Mouse (Mus musculus): Measurements from ENCODE around the gene Nmnat3. TPM values are rescaled to one million over a fixed set of nuclear protein-coding genes. Genes with fewer than 3 reads are reported as not detected.

The Nmnat3 gene
- polyA plus RNA-seq, 1 experiment from 2014 or later = 2.7 TPM

DNA sequence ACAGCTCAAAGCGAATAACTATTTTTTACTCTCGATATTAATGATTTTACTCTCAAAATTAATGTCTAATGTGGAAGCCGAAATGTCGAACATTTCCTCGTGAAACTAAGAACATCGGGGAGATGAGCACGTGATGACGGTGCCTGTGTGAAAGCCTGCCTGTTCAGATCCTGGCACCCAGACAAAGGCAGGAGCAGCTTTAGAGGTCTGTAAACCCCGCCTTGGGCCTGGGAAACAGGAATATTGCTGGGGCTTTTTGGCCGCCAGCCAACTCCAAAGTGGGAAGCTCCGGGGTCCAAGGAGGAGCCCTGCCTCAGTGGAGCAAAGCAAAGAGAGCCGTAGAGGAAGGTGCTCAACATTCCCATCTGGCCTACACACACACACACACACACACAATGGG is 120.5 kb downstream of the Nmnat3 start:
- H3K9ac ChIP-seq (ENCODE audit: low read length) = no peak overlapping the region
- no peak overlapping the region for H3K4me3 ChIP-seq (ENCODE audit: low read depth, low read length)
- no peaks in the 10 kb centered on the region for H3K36me3 ChIP-seq (ENCODE audit: control insufficient read depth, insufficient read depth, low read length)
- DNase-seq (ENCODE audit: low spot score) (no peak), ATAC-seq (ENCODE audit: insufficient number of reproducible peaks, low FRiP score, low TSS enrichment, low read depth) (no peak)
- 92% methylated on average over 12 of the region's 12 CpGs for WGBS
- no peaks in the 10 kb centered on the region for H3K4me1 ChIP-seq (ENCODE audit: control insufficient read depth, insufficient read depth, low read length)
- no peaks in the 10 kb centered on the region for H3K27me3 ChIP-seq (ENCODE audit: control insufficient read depth, insufficient read depth, low read length)
- H3K9me3 ChIP-seq (ENCODE audit: control insufficient read depth, low read length) = no peaks in the 10 kb centered on the region
- H3K4me2 ChIP-seq (ENCODE audit: low read depth, severe bottlenecking) = no peak overlapping the region
- no peak overlapping the region for H3K27ac ChIP-seq (replicated peaks; ENCODE audit: low read depth, low read length)

DNA sequence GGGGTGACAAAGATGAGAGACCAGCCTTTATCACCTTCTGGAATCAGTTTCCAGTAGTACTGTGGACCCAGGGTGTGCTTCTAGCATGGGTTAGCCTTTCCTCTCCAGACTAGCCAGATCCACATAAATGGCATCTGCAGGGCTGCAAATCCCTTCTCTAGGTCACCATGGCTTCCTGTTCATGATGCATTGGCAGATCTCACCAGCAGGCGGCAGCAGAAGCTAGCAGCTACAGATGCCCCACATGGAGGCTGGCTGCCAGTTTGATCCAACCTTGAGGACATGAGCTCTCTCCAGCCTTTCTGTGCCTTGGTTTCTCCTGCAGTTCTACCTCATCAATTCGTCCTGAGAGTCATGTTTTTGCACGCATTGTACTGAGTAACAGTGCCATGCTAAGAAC is 121.9 kb downstream of the Nmnat3 start:
- ATAC-seq (ENCODE audit: insufficient number of reproducible peaks, low FRiP score, low TSS enrichment, low read depth) (no peak), DNase-seq (ENCODE audit: low spot score) (peak; percentile 86)
- Histone ChIP-seq H3K9ac (ENCODE audit: low read length) (no peak overlapping the region), H3K4me2 (ENCODE audit: low read depth, severe bottlenecking) (no peak overlapping the region), H3K4me1 (ENCODE audit: control insufficient read depth, insufficient read depth, low read length) (no peaks in the 10 kb centered on the region), H3K4me3 (ENCODE audit: low read depth, low read length) (no peak overlapping the region), H3K27me3 (ENCODE audit: control insufficient read depth, insufficient read depth, low read length) (no peaks in the 10 kb centered on the region), H3K36me3 (ENCODE audit: control insufficient read depth, insufficient read depth, low read length) (no peaks in the 10 kb centered on the region), H3K9me3 (ENCODE audit: control insufficient read depth, low read length) (no peaks in the 10 kb centered on the region), H3K27ac (replicated peaks; ENCODE audit: low read depth, low read length) (no peak overlapping the region)
- WGBS = 31% methylated on average over 3 of the region's 3 CpGs

DNA sequence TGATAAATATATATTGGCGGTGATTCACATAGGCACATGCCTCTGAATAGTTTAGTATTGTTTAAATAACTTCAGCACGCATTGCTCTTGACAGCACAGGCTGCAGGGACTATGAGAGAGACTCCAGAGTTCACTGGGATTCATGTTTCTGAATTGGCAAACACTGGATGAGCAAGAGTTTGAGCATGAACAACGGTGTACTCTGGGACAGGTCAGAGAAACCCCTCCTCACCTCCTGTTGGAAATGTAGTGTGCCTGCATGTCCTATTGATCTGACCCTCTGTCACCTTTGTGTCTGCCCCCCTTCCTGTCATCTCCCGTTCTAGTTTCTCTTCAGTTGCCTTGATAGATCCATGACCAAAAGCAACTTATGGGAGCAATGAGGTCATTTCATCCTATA is 128.2 kb downstream of the Nmnat3 start:
- ATAC-seq (ENCODE audit: insufficient number of reproducible peaks, low FRiP score, low TSS enrichment, low read depth) (no peak), DNase-seq (ENCODE audit: low spot score) (no peak)
- no peaks in the 10 kb centered on the region for H3K27me3 ChIP-seq (ENCODE audit: control insufficient read depth, insufficient read depth, low read length)
- no peak overlapping the region for H3K27ac ChIP-seq (replicated peaks; ENCODE audit: low read depth, low read length)
- H3K9ac ChIP-seq (ENCODE audit: low read length) = no peak overlapping the region
- H3K36me3 ChIP-seq (ENCODE audit: control insufficient read depth, insufficient read depth, low read length) = no peaks in the 10 kb centered on the region
- WGBS = 91% methylated on average over 4 of the region's 4 CpGs
- no peak overlapping the region for H3K4me2 ChIP-seq (ENCODE audit: low read depth, severe bottlenecking)
- H3K9me3 ChIP-seq (ENCODE audit: control insufficient read depth, low read length) = no peaks in the 10 kb centered on the region
- H3K4me1 ChIP-seq (ENCODE audit: control insufficient read depth, insufficient read depth, low read length) = no peaks in the 10 kb centered on the region
- no peak overlapping the region for H3K4me3 ChIP-seq (ENCODE audit: low read depth, low read length)

DNA sequence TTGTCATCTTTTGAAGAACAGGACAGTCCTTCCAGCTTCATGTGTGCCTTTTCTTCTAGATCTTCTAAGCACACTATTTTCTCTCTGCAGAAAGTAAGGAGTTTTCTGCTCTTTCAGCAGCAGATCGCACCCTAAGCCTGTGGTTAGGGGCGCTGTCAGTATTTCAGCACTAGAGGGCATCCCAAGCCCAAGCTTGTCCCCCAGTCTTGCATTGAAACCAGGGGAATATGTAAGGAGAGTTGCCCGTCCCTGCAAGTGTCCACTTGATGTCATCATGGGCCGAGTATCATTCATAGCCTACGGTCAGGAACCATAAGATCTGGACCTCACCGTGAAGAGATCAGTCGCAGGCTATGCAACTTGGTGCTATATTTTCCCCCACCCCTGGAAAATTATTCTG is 130.7 kb downstream of the Nmnat3 start:
- H3K4me3 ChIP-seq (ENCODE audit: low read depth, low read length) = no peak overlapping the region
- H3K9me3 ChIP-seq (ENCODE audit: control insufficient read depth, low read length) = no peaks in the 10 kb centered on the region
- no peaks in the 10 kb centered on the region for H3K4me1 ChIP-seq (ENCODE audit: control insufficient read depth, insufficient read depth, low read length)
- H3K9ac ChIP-seq (ENCODE audit: low read length) = no peak overlapping the region
- DNase-seq (ENCODE audit: low spot score) (peak; percentile 40), ATAC-seq (ENCODE audit: insufficient number of reproducible peaks, low FRiP score, low TSS enrichment, low read depth) (no peak)
- no peak overlapping the region for H3K27ac ChIP-seq (replicated peaks; ENCODE audit: low read depth, low read length)
- no peak overlapping the region for H3K4me2 ChIP-seq (ENCODE audit: low read depth, severe bottlenecking)
- H3K36me3 ChIP-seq (ENCODE audit: control insufficient read depth, insufficient read depth, low read length) = no peaks in the 10 kb centered on the region
- WGBS = 52% methylated on average over 7 of the region's 7 CpGs
- no peaks in the 10 kb centered on the region for H3K27me3 ChIP-seq (ENCODE audit: control insufficient read depth, insufficient read depth, low read length)

DNA sequence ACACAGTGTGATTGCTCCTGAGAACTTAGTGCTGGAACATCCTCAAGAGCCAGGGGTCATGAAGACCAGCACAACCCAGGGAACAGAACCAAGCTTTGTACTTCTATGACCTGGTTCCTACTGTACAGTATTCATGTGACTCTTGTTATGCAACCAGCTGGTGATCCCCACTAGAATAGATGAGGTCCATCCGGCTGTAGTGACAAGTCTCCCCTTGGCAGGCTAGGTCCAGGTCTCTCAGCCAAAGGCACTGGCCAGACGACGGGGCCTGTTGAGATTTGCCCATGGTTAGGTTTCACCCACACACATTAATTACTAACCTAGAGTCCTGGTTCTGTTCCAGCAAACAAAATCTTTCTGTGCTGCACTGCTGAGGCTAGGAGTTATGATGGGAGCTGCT is 131.1 kb downstream of the Nmnat3 start:
- WGBS = 86% methylated on average over 3 of the region's 3 CpGs
- H3K4me2 ChIP-seq (ENCODE audit: low read depth, severe bottlenecking) = no peak overlapping the region
- no peak for ATAC-seq (ENCODE audit: insufficient number of reproducible peaks, low FRiP score, low TSS enrichment, low read depth)
- H3K4me1 ChIP-seq (ENCODE audit: control insufficient read depth, insufficient read depth, low read length) = no peaks in the 10 kb centered on the region
- H3K9ac ChIP-seq (ENCODE audit: low read length) = no peak overlapping the region
- H3K27ac ChIP-seq (replicated peaks; ENCODE audit: low read depth, low read length) = no peak overlapping the region
- H3K27me3 ChIP-seq (ENCODE audit: control insufficient read depth, insufficient read depth, low read length) = no peaks in the 10 kb centered on the region
- no peaks in the 10 kb centered on the region for H3K36me3 ChIP-seq (ENCODE audit: control insufficient read depth, insufficient read depth, low read length)
- H3K4me3 ChIP-seq (ENCODE audit: low read depth, low read length) = no peak overlapping the region
- H3K9me3 ChIP-seq (ENCODE audit: control insufficient read depth, low read length) = no peaks in the 10 kb centered on the region
- no peak for DNase-seq (ENCODE audit: low spot score)

DNA sequence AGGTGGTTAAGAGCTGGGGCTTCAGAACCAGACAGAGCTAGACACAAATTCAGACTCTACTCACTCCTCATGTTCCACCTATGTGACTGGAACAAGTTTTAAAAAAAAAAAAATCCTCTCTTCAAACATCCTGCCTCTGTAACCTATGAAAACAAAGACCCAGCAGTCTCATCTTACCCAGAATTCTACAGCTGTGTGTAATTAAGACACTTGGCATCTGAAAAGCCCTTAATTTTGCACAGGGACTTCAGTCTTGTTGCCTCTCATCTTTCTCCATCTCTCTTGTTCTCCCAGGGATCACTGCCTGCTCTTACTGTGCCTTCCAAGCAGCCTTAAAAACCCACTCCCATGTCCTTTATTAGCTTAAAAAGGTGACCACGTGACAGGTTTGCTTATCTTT is 133.4 kb downstream of the Nmnat3 start:
- H3K36me3 ChIP-seq (ENCODE audit: control insufficient read depth, insufficient read depth, low read length) = no peaks in the 10 kb centered on the region
- no peak overlapping the region for H3K27ac ChIP-seq (replicated peaks; ENCODE audit: low read depth, low read length)
- H3K4me3 ChIP-seq (ENCODE audit: low read depth, low read length) = no peak overlapping the region
- no peak overlapping the region for H3K4me2 ChIP-seq (ENCODE audit: low read depth, severe bottlenecking)
- no peaks in the 10 kb centered on the region for H3K4me1 ChIP-seq (ENCODE audit: control insufficient read depth, insufficient read depth, low read length)
- ATAC-seq (ENCODE audit: insufficient number of reproducible peaks, low FRiP score, low TSS enrichment, low read depth) (no peak), DNase-seq (ENCODE audit: low spot score) (no peak)
- no peaks in the 10 kb centered on the region for H3K27me3 ChIP-seq (ENCODE audit: control insufficient read depth, insufficient read depth, low read length)
- no peaks in the 10 kb centered on the region for H3K9me3 ChIP-seq (ENCODE audit: control insufficient read depth, low read length)
- H3K9ac ChIP-seq (ENCODE audit: low read length) = no peak overlapping the region
- WGBS = 47% methylated on average over 1 of the region's 1 CpGs

DNA sequence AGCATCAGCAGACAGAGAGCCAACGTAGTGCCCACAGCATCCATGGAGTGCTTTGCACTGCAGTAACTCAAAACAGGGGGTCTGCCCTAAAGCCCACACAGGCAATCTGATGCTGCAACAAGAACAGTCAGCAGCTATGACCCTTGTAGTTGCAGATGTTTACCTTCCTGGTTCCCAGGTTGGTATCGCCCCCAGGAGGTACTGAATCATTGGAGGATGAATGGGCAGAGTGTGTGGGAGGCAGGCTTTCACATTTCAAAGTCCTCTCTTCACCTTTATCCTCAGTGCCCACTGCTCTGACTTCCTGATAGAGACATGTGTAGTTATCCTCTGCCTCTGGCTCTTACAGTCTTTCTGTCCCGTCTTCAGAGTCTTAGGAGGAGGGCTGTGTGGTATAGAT is 134.7 kb downstream of the Nmnat3 start:
- no peak for DNase-seq (ENCODE audit: low spot score)
- Histone ChIP-seq H3K9ac (ENCODE audit: low read length) (no peak overlapping the region), H3K27me3 (ENCODE audit: control insufficient read depth, insufficient read depth, low read length) (no peaks in the 10 kb centered on the region), H3K36me3 (ENCODE audit: control insufficient read depth, insufficient read depth, low read length) (no peaks in the 10 kb centered on the region), H3K4me3 (ENCODE audit: low read depth, low read length) (no peak overlapping the region), H3K4me2 (ENCODE audit: low read depth, severe bottlenecking) (no peak overlapping the region), H3K27ac (replicated peaks; ENCODE audit: low read depth, low read length) (no peak overlapping the region), H3K9me3 (ENCODE audit: control insufficient read depth, low read length) (no peaks in the 10 kb centered on the region), H3K4me1 (ENCODE audit: control insufficient read depth, insufficient read depth, low read length) (no peaks in the 10 kb centered on the region)
- 53% methylated on average over 3 of the region's 3 CpGs for WGBS
- ATAC-seq (ENCODE audit: insufficient number of reproducible peaks, low FRiP score, low TSS enrichment, low read depth) = no peak

DNA sequence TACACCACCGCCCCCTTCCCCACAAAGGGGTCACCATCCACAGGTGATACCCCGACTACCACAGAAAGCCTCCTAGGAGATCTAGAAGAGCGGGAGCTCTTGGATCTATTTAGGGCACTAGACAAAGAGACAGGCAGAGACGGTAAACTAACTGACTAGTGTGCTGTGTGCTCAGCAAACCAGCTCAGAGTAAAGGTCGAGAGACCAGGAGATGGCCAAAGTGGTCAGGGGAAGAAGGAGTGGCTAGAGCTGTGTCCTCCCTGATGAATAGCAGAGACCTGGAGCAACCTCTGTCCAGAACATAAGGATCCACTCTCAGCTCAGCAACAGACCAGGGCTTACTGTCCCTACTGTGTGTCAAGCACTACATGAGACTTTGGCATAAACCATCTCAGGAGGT is 135.4 kb downstream of the Nmnat3 start, which contains the start of gene Rbp1:
Gene Rbp1, plus strand, starts transcription at position 306 of the 400 bp plus-strand sequence.
- H3K4me3 ChIP-seq (ENCODE audit: low read depth, low read length) = no peak within 1 kb of the TSS
- H3K27me3 ChIP-seq (ENCODE audit: control insufficient read depth, insufficient read depth, low read length) = no peaks in the 10 kb centered on the region
- no peak within 1 kb of the TSS for H3K4me2 ChIP-seq (ENCODE audit: low read depth, severe bottlenecking)
- no peaks in the 10 kb centered on the region for H3K36me3 ChIP-seq (ENCODE audit: control insufficient read depth, insufficient read depth, low read length)
- ATAC-seq (ENCODE audit: insufficient number of reproducible peaks, low FRiP score, low TSS enrichment, low read depth) = no peak
- no peaks in the 10 kb centered on the region for H3K4me1 ChIP-seq (ENCODE audit: control insufficient read depth, insufficient read depth, low read length)
- H3K9ac ChIP-seq (ENCODE audit: low read length) = no peak within 1 kb of the TSS
- DNase-seq (ENCODE audit: low spot score) = no peak
- H3K9me3 ChIP-seq (ENCODE audit: control insufficient read depth, low read length) = no peaks in the 10 kb centered on the region
- H3K27ac ChIP-seq (replicated peaks; ENCODE audit: low read depth, low read length) = no peak within 1 kb of the TSS
- WGBS = 82% methylated on average over 5 of the region's 5 CpGs

DNA sequence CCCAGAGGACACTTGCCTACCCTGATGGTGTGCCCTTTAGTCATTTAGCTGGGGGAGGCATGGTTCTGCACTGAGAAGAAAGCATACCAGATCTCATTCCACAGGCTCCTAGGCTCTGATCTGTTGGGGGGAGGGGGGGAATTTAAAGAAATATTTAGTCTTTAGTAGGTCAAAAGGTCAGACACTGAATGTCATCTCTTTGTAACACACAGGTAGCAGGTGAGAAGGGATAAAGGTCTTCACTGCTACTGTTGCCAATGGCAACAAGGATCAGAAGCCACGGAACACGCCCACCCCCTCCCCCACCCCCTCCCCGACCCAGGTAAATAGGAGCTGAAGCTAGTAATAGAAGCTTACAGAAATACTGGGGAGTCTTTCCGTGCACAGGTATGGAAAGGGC is 136.5 kb downstream of the Nmnat3 start:
- Histone ChIP-seq H3K27ac (replicated peaks; ENCODE audit: low read depth, low read length) (no peak overlapping the region), H3K36me3 (ENCODE audit: control insufficient read depth, insufficient read depth, low read length) (no peaks in the 10 kb centered on the region), H3K4me1 (ENCODE audit: control insufficient read depth, insufficient read depth, low read length) (no peaks in the 10 kb centered on the region), H3K4me2 (ENCODE audit: low read depth, severe bottlenecking) (no peak overlapping the region), H3K4me3 (ENCODE audit: low read depth, low read length) (no peak overlapping the region), H3K9ac (ENCODE audit: low read length) (no peak overlapping the region), H3K9me3 (ENCODE audit: control insufficient read depth, low read length) (no peaks in the 10 kb centered on the region), H3K27me3 (ENCODE audit: control insufficient read depth, insufficient read depth, low read length) (no peaks in the 10 kb centered on the region)
- ATAC-seq (ENCODE audit: insufficient number of reproducible peaks, low FRiP score, low TSS enrichment, low read depth) = no peak
- WGBS = 14% methylated on average over 4 of the region's 4 CpGs
- no peak for DNase-seq (ENCODE audit: low spot score)

Measured in limb, embryonic 11.5 days (tissue).